Mouse (Mus musculus): ENCODE measurements around the gene Zfp462.

DNA sequence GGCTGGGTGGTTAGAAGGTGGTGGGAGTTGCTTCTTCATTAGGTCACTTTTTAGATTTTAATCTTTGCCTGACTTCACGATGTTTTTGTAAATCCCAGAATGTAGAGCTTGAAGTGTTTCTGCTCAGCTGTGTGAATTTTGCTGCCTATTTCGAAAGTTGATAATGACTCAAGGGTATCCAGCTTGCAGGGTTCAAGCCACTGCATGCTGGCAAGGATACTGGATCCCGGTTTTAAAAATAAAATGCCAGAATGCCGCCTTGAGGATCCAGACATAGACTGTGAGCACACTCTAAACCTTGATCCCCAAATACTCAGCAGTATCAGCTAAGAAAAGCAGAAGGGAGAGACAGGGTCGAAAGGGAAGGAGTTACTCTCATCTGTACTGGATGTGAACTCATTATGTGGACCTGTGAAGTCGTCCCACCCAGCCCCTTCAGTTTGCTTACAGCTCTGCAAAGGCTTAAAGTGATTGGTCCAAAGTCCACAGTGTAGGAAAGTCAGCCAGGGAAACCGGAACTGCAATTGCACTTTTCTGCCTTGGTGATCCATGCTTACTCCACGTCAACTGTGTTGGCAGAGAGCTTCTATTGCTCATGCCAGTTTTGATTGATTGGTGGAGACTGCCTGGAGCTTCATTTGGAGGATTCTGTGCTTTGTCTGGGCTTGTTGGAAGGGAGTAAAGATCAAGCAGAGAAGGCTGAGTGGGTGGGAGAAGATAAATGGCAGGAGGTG is 28.1 kb downstream of the Zfp462 start:
- TF ChIP-seq POLR2A (IDR thresholded peaks at IDR 0.05; ENCODE audit: insufficient read depth, low read depth, low read length): no peak
- TF ChIP-seq CTCF (IDR thresholded peaks at IDR 0.05): no peak
- TF ChIP-seq EP300 (IDR thresholded peaks at IDR 0.05; ENCODE audit: insufficient read depth, low read depth, low read length): no peak
